Mouse (Mus musculus) liver, embryonic 15.5 days (tissue): ENCODE measurements around the gene Klhdc2. TPM values are rescaled to one million over a fixed set of nuclear protein-coding genes. Genes with fewer than 3 reads are reported as not detected.

ENCODE experiments used
- ATAC-seq: fragments of 200-750 bp; cut with Nextera tagmentation; 2 replicates; pipeline ENCODE4 v1.8.0; 2017; ENCODE audit warnings: moderate number of reproducible peaks, mild to moderate bottlenecking, moderate library complexity; ENCODE audit not compliant: insufficient read depth
- H3K27ac ChIP-seq: fragments of 300-500 bp; sonication (generic); replicated peaks from 2 replicates; pipeline ENCODE4 v1.5.1; 2015; ENCODE audit warnings: mild to moderate bottlenecking, inconsistent platforms
- H3K27me3 ChIP-seq: fragments of 300-500 bp; sonication (generic); 2 replicates; pipeline ENCODE4 v1.6.1; 2015; ENCODE audit warnings: mild to moderate bottlenecking, inconsistent platforms
- H3K36me3 ChIP-seq: fragments of 300-500 bp; sonication (generic); replicated peaks from 2 replicates; pipeline ENCODE4 v1.6.1; 2015; ENCODE audit warnings: moderate library complexity, mild to moderate bottlenecking, inconsistent platforms
- H3K4me1 ChIP-seq: fragments of 300-500 bp; sonication (generic); replicated peaks from 2 replicates; pipeline ENCODE4 v1.6.1; 2015; ENCODE audit warnings: inconsistent platforms
- H3K4me2 ChIP-seq: fragments of 300-500 bp; sonication (generic); 2 replicates; pipeline ENCODE4 v1.6.1; 2015; ENCODE audit warnings: moderate library complexity, mild to moderate bottlenecking, inconsistent platforms
- H3K4me3 ChIP-seq: fragments of 300-500 bp; sonication (generic); replicated peaks from 2 replicates; pipeline ENCODE4 v1.5.1; 2015; ENCODE audit warnings: mild to moderate bottlenecking, inconsistent platforms
- H3K9ac ChIP-seq: fragments of 300-500 bp; sonication (generic); 2 replicates; pipeline ENCODE4 v1.6.1; 2015; ENCODE audit warnings: moderate library complexity, mild to moderate bottlenecking, inconsistent platforms
- H3K9me3 ChIP-seq: fragments of 300-500 bp; sonication (generic); replicated peaks from 2 replicates; pipeline ENCODE4 v1.6.1; 2016; ENCODE audit warnings: inconsistent platforms
- WGBS: fragments of 180-500 bp; shearing (Covaris S2); methylation state at CpG from one replicate; pipeline ENCODE4 v1.1.7; 2015; ENCODE audit warnings: mixed read lengths; ENCODE audit not compliant: insufficient replicate concordance; 5-methylcytosine and 5-hydroxymethylcytosine counted together
- polyA plus RNA-seq: library from polyadenylated mRNA; unstranded; fragments of >200 nt; fragmentation: Nextera tagmentation; extraction: Ambion mirVana; gene quantifications from 2 replicates; pipeline ENCODE4 v1.2.1, GENCODE M21; 2015

Klhdc2 gene
- polyA plus RNA-seq, 1 experiment from 2014 or later = 83.0 TPM

DNA sequence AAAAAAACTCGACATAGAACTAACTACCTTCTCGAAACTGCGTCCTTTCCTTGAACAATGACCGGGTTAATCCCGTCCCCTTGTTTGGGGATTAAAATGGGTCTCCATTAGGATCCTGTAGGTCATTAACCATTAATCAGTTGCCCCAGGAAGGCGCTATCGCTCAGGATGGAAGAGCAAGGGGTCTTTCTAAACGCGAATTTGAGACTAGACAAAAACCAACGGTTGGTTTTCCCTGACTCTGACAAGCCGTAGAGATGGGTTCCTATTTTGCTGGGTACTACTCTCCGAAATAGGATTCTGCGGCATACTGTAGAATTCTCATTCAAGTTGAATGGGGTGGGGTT is 60.8 kb downstream of the Klhdc2 start:
- Histone ChIP-seq H3K4me2 (peak overlapping the region; percentile 73), H3K27me3 (no peaks in the 10 kb centered on the region), H3K27ac (peak overlapping the region; percentile 92), H3K4me3 (peak overlapping the region; percentile 95), H3K9ac (peak overlapping the region; percentile 96), H3K9me3 (no peaks in the 10 kb centered on the region), H3K4me1 (peaks cover 20% of the 10 kb centered on the region), H3K36me3 (peaks cover 23% of the 10 kb centered on the region)
- WGBS = 5% methylated on average over 13 of the region's 13 CpGs
- ATAC-seq = no peak

Other genes starting within 250 kb of the Klhdc2 start
- gene Rps29, start 137.5 kb upstream of the Klhdc2 start, polyA plus RNA-seq = 821 and 1,046 TPM in 2 replicates
- gene Lrr1, start 127.9 kb upstream of the Klhdc2 start, polyA plus RNA-seq = 16.6 and 17.6 TPM in 2 replicates
- gene Rpl36al, start 112.6 kb upstream of the Klhdc2 start, polyA plus RNA-seq = 349 and 436 TPM in 2 replicates
- gene Mgat2, start 112.5 kb upstream of the Klhdc2 start, polyA plus RNA-seq = 25.8 and 26.7 TPM in 2 replicates
- 17.9 and 18.8 TPM in 2 replicates for gene Gm49383, start 99.6 kb upstream of the Klhdc2 start, polyA plus RNA-seq
- gene Dnaaf2, start 98.3 kb upstream of the Klhdc2 start, polyA plus RNA-seq = 5.0 and 5.3 TPM in 2 replicates
- gene Gm49384, start 92.4 kb upstream of the Klhdc2 start, polyA plus RNA-seq = 16.7 and 17.5 TPM in 2 replicates
- 20.3 and 21.4 TPM in 2 replicates for gene Pole2, start 68.5 kb upstream of the Klhdc2 start, polyA plus RNA-seq
- 1.9 and 2.1 TPM in 2 replicates for gene Klhdc1, start 55.5 kb upstream of the Klhdc2 start, polyA plus RNA-seq
- 33.1 and 35.3 TPM in 2 replicates for gene Nemf, start 60.5 kb downstream of the Klhdc2 start, polyA plus RNA-seq
- gene Arf6, start 75.5 kb downstream of the Klhdc2 start, polyA plus RNA-seq = 33.0 and 33.3 TPM in 2 replicates
- gene Gm9887, start 75.8 kb downstream of the Klhdc2 start, polyA plus RNA-seq = 0.56 and 1.2 TPM in 2 replicates